Mouse (Mus musculus) hindbrain, embryonic 11.5 days (tissue): ENCODE measurements around the gene Cul9. TPM values are rescaled to one million over a fixed set of nuclear protein-coding genes. Genes with fewer than 3 reads are reported as not detected.

ENCODE experiments used
- ATAC-seq: fragments of 200-750 bp; cut with Nextera tagmentation; 2 replicates; pipeline ENCODE4 v1.8.0; 2017; ENCODE audit warnings: mild to moderate bottlenecking, moderate TSS enrichment, moderate library complexity; ENCODE audit not compliant: low FRiP score
- DNase-seq: peaks from one replicate; pipeline ENCODE4 v3.0.0-alpha.2; 2015; ENCODE audit warnings: low spot score
- H3K27ac ChIP-seq: fragments of 300-500 bp; sonication (generic); 2 replicates; pipeline ENCODE4 v1.5.1; 2014; ENCODE audit warnings: mild to moderate bottlenecking, low read depth, low read length
- H3K27me3 ChIP-seq: fragments of 300-500 bp; sonication (generic); 2 replicates; pipeline ENCODE4 v1.6.1; 2014; ENCODE audit warnings: mild to moderate bottlenecking, low read length, moderate library complexity, mixed read lengths; ENCODE audit not compliant: control insufficient read depth, insufficient read depth
- H3K36me3 ChIP-seq: fragments of 300-500 bp; sonication (generic); 2 replicates; pipeline ENCODE4 v1.6.1; 2014; ENCODE audit warnings: mild to moderate bottlenecking, low read length, moderate library complexity, mixed read lengths; ENCODE audit not compliant: control insufficient read depth, insufficient read depth
- H3K4me1 ChIP-seq: fragments of 300-500 bp; sonication (generic); replicated peaks from 2 replicates; pipeline ENCODE4 v1.6.1; 2014; ENCODE audit warnings: low read length, mixed read lengths; ENCODE audit not compliant: control insufficient read depth, insufficient read depth
- H3K4me2 ChIP-seq: fragments of 300-500 bp; sonication (generic); replicated peaks from 2 replicates; pipeline ENCODE4 v1.6.1; 2014; ENCODE audit warnings: mild to moderate bottlenecking, low read depth, low read length
- H3K4me3 ChIP-seq: fragments of 300-500 bp; sonication (generic); 2 replicates; pipeline ENCODE4 v1.5.1; 2014; ENCODE audit warnings: low read depth, low read length
- H3K9ac ChIP-seq: fragments of 300-500 bp; sonication (generic); 2 replicates; pipeline ENCODE4 v1.6.1; 2014; ENCODE audit warnings: low read depth, low read length
- H3K9me3 ChIP-seq: fragments of 300-500 bp; sonication (generic); 2 replicates; pipeline ENCODE4 v1.6.1; 2016; ENCODE audit warnings: low read length; ENCODE audit not compliant: control insufficient read depth
- WGBS: fragments of 180-500 bp; shearing (Covaris S2); extraction: QIAGEN DNeasy Blood & Tissue Kit; methylation state at CpG from one replicate; pipeline ENCODE4 v1.1.7; 2014; 5-methylcytosine and 5-hydroxymethylcytosine counted together
- polyA plus RNA-seq: library from polyadenylated mRNA; unstranded; fragments of >200 nt; fragmentation: Nextera tagmentation; extraction: Ambion mirVana; gene quantifications from 2 replicates; pipeline ENCODE4 v1.2.1, GENCODE M21; 2014

Gene Cul9
- polyA plus RNA-seq, 1 experiment from 2014 or later = 4.8 TPM

- ATAC-seq = no peak
- Histone ChIP-seq H3K9me3 (no peaks in the 10 kb centered on the region), H3K4me1 (peaks cover 22% of the 10 kb centered on the region), H3K9ac (no peak overlapping the region), H3K36me3 (peaks cover 14% of the 10 kb centered on the region; the same call in 1 of the 2 replicates), H3K4me3 (no peak overlapping the region), H3K4me2 (no peak overlapping the region), H3K27me3 (peaks cover 5% of the 10 kb centered on the region; the same call in 1 of the 2 replicates), H3K27ac (no peak overlapping the region)
- no peak for DNase-seq
- 94% methylated on average over 6 of the region's 6 CpGs for WGBS
Measured at GRCm38 (mm10) chr17:46551369-46551768, 5.2 kb upstream of the Cul9 start.

GRCm38 (mm10) chr17:46550904-46551303 is 4.7 kb upstream of the Cul9 start:
- DNase-seq (no peak), ATAC-seq (no peak)
- WGBS = 91% methylated on average over 7 of the region's 7 CpGs
- H3K4me3 ChIP-seq = no peak overlapping the region
- H3K36me3 ChIP-seq = peaks cover 14% of the 10 kb centered on the region; the same call in 1 of the 2 replicates
- H3K4me1 ChIP-seq = peaks cover 22% of the 10 kb centered on the region
- H3K27me3 ChIP-seq = peaks cover 5% of the 10 kb centered on the region; the same call in 1 of the 2 replicates
- no peaks in the 10 kb centered on the region for H3K9me3 ChIP-seq
- no peak overlapping the region for H3K9ac ChIP-seq
- no peak overlapping the region for H3K27ac ChIP-seq
- no peak overlapping the region for H3K4me2 ChIP-seq

GRCm38 (mm10) chr17:46549642-46550041 is 3.5 kb upstream of the Cul9 start:
- H3K9me3 ChIP-seq = no peaks in the 10 kb centered on the region
- H3K4me2 ChIP-seq = no peak overlapping the region
- peaks cover 21% of the 10 kb centered on the region for H3K4me1 ChIP-seq
- H3K27ac ChIP-seq = no peak overlapping the region
- H3K9ac ChIP-seq = no peak overlapping the region
- no peak for DNase-seq
- peaks cover 14% of the 10 kb centered on the region; the same call in 1 of the 2 replicates for H3K36me3 ChIP-seq
- peaks cover 5% of the 10 kb centered on the region; the same call in 1 of the 2 replicates for H3K27me3 ChIP-seq
- H3K4me3 ChIP-seq = no peak overlapping the region; the same call in 1 of the 2 replicates
- no peak for ATAC-seq
- WGBS = 91% methylated on average over 9 of the region's 9 CpGs

GRCm38 (mm10) chr17:46549193-46549592 is 3.0 kb upstream of the Cul9 start:
- H3K4me3 ChIP-seq = no peak overlapping the region; the same call in 1 of the 2 replicates
- peaks cover 5% of the 10 kb centered on the region; the same call in 1 of the 2 replicates for H3K27me3 ChIP-seq
- H3K4me1 ChIP-seq = peaks cover 17% of the 10 kb centered on the region
- H3K9me3 ChIP-seq = no peaks in the 10 kb centered on the region
- DNase-seq = peak; percentile 81
- ATAC-seq = no peak
- 23% methylated on average over 8 of the region's 8 CpGs for WGBS
- peaks cover 14% of the 10 kb centered on the region; the same call in 1 of the 2 replicates for H3K36me3 ChIP-seq
- H3K9ac ChIP-seq = no peak overlapping the region
- no peak overlapping the region for H3K27ac ChIP-seq
- H3K4me2 ChIP-seq = no peak overlapping the region

- Histone ChIP-seq H3K4me3 (no peak overlapping the region), H3K4me2 (no peak overlapping the region), H3K27me3 (peaks cover 5% of the 10 kb centered on the region; the same call in 1 of the 2 replicates), H3K9me3 (no peaks in the 10 kb centered on the region), H3K36me3 (peaks cover 14% of the 10 kb centered on the region; the same call in 1 of the 2 replicates), H3K4me1 (peaks cover 13% of the 10 kb centered on the region), H3K27ac (no peak overlapping the region), H3K9ac (no peak overlapping the region)
- ATAC-seq (no peak), DNase-seq (no peak)
- WGBS = 51% methylated on average over 11 of the region's 11 CpGs
Measured at GRCm38 (mm10) chr17:46548741-46549140, 2.6 kb upstream of the Cul9 start.

- no peaks in the 10 kb centered on the region for H3K9me3 ChIP-seq
- 19% methylated on average over 3 of the region's 3 CpGs for WGBS
- no peak overlapping the region for H3K4me3 ChIP-seq
- H3K4me1 ChIP-seq = peaks cover 5% of the 10 kb centered on the region
- peaks cover 5% of the 10 kb centered on the region; the same call in 1 of the 2 replicates for H3K27me3 ChIP-seq
- DNase-seq (no peak), ATAC-seq (no peak)
- no peak overlapping the region for H3K4me2 ChIP-seq
- H3K27ac ChIP-seq = no peak overlapping the region
- peaks cover 14% of the 10 kb centered on the region; the same call in 1 of the 2 replicates for H3K36me3 ChIP-seq
- no peak overlapping the region for H3K9ac ChIP-seq
Measured at GRCm38 (mm10) chr17:46547923-46548322, 1.7 kb upstream of the Cul9 start.

- Histone ChIP-seq H3K4me1 (peaks cover 5% of the 10 kb centered on the region; the same call in 1 of the 2 replicates), H3K4me2 (no peak overlapping the region), H3K27ac (no peak overlapping the region), H3K27me3 (peaks cover 5% of the 10 kb centered on the region; the same call in 1 of the 2 replicates), H3K9me3 (no peaks in the 10 kb centered on the region), H3K9ac (no peak overlapping the region; the same call in 1 of the 2 replicates), H3K36me3 (peaks cover 14% of the 10 kb centered on the region; the same call in 1 of the 2 replicates), H3K4me3 (no peak overlapping the region)
- peak; percentile 39 for DNase-seq
- ATAC-seq = no peak
- WGBS = 13% methylated on average over 8 of the region's 8 CpGs
Measured at GRCm38 (mm10) chr17:46546995-46547394, 807 bp upstream of the Cul9 start.

GRCm38 (mm10) chr17:46546591-46546990 is 403 bp upstream of the Cul9 start:
- WGBS = 10% methylated on average over 7 of the region's 7 CpGs
- no peak for ATAC-seq

GRCm38 (mm10) chr17:46543661-46544060 is 2.5 kb downstream of the Cul9 start:
- H3K9ac ChIP-seq = no peak overlapping the region
- 90% methylated on average over 12 of the region's 12 CpGs for WGBS
- H3K4me2 ChIP-seq = no peak overlapping the region
- ATAC-seq = no peak
- no peak for DNase-seq
- peaks cover 5% of the 10 kb centered on the region; the same call in 1 of the 2 replicates for H3K4me1 ChIP-seq
- peaks cover 5% of the 10 kb centered on the region; the same call in 1 of the 2 replicates for H3K27me3 ChIP-seq
- H3K9me3 ChIP-seq = no peaks in the 10 kb centered on the region
- H3K36me3 ChIP-seq = no peaks in the 10 kb centered on the region
- H3K4me3 ChIP-seq = no peak overlapping the region
- no peak overlapping the region for H3K27ac ChIP-seq

More at GRCm38 (mm10) chr17:46546591-46546990, 403 bp upstream of the Cul9 start:
- Histone ChIP-seq H3K9ac (peak overlapping the region; percentile 82), H3K4me1 (peaks cover 5% of the 10 kb centered on the region; the same call in 1 of the 2 replicates), H3K27ac (no peak overlapping the region), H3K9me3 (no peaks in the 10 kb centered on the region), H3K4me3 (peak overlapping the region; percentile 62), H3K27me3 (peaks cover 5% of the 10 kb centered on the region; the same call in 1 of the 2 replicates), H3K36me3 (peaks cover 14% of the 10 kb centered on the region; the same call in 1 of the 2 replicates), H3K4me2 (peak overlapping the region; percentile 89)
- no peak for DNase-seq
